Mouse (Mus musculus) CH12.LX (cell line): ENCODE measurements at regions not wholly inside any gene's neighbourhood (a gene's known extent, or its start where the extent isn't known, plus 50 kb on each side); places are given as distances from the start of the nearest gene placed in this dataset.

Experiments used
- DNase-seq: peaks from one replicate; pipeline ENCODE4 v3.0.0-alpha.2; 2013; ENCODE audit errors: extremely low read depth
- H3K27ac ChIP-seq: 2 replicates; pipeline ENCODE4 v1.5.1; 2012; ENCODE audit warnings: low read depth, mild to moderate bottlenecking, control low read depth, moderate library complexity; ENCODE audit not compliant: insufficient read depth
- H3K27me3 ChIP-seq: replicated peaks from 2 replicates; pipeline ENCODE3; 2012; ENCODE audit warnings: inconsistent platforms
- H3K36me3 ChIP-seq, 2 experiments: replicated peaks in 1 of 2; 2 replicates each; pipeline versions ENCODE3 to v1.6.1; 2012; ENCODE audit warnings: inconsistent platforms in 1 of 2, low read length in 1 of 2, mild to moderate bottlenecking in 1 of 2, mixed read lengths in 1 of 2, moderate library complexity in 1 of 2; ENCODE audit not compliant: control insufficient read depth in 1 of 2, insufficient read depth in 1 of 2
- H3K4me1 ChIP-seq, 2 experiments: 2 replicates each; pipeline ENCODE4 v1.6.1; 2012; ENCODE audit warnings: inconsistent platforms in 1 of 2, moderate library complexity in 1 of 2; ENCODE audit not compliant: insufficient read depth in 2 of 2, control insufficient read depth in 1 of 2
- H3K4me2 ChIP-seq: 2 replicates; pipeline ENCODE4 v1.6.1; 2012; ENCODE audit warnings: low read depth, mild to moderate bottlenecking, control low read depth; ENCODE audit not compliant: poor library complexity, insufficient read depth, severe bottlenecking
- H3K4me3 ChIP-seq, 3 experiments: fragments of 150-350 bp in 1 of 3; sonication (generic) in 1 of 3; replicated peaks in 1 of 3; 2 replicates each; pipeline versions ENCODE3 to v1.5.1; 2011 to 2012; ENCODE audit warnings: low read depth in 2 of 3, low read length in 2 of 3, mild to moderate bottlenecking in 2 of 3, moderate library complexity in 2 of 3, control low read depth in 1 of 3, improper control_type of control experiment in 1 of 3, inconsistent platforms in 1 of 3, mixed read lengths in 1 of 3; ENCODE audit not compliant: poor library complexity in 1 of 3
- H3K79me2 ChIP-seq: replicated peaks from 2 replicates; pipeline ENCODE4 v1.6.1; 2012; ENCODE audit warnings: mild to moderate bottlenecking, moderate library complexity; ENCODE audit not compliant: control insufficient read depth, poor library complexity, insufficient read depth, severe bottlenecking; ENCODE audit errors: extremely low read depth
- H3K9ac ChIP-seq: 2 replicates; pipeline ENCODE4 v1.6.1; 2012; ENCODE audit warnings: low read depth, mild to moderate bottlenecking, control low read depth, moderate library complexity; ENCODE audit not compliant: insufficient read depth
- H3K9me3 ChIP-seq: replicated peaks from 2 replicates; pipeline ENCODE3; 2012; ENCODE audit warnings: low read length, inconsistent platforms, mixed read lengths
- BHLHE40 ChIP-seq: IDR thresholded peaks from 2 replicates; pipeline ENCODE4 v1.6.1; 2011; ENCODE audit warnings: mild to moderate bottlenecking, low read depth, low read length, improper control_type of control experiment
- CHD1 ChIP-seq: IDR thresholded peaks from 2 replicates; pipeline ENCODE4 v1.6.1; 2012; ENCODE audit warnings: low read depth, low read length, improper control_type of control experiment, inconsistent platforms
- CHD2 ChIP-seq: IDR thresholded peaks from 2 replicates; pipeline ENCODE4 v1.6.1; 2011; ENCODE audit warnings: low read length, improper control_type of control experiment
- CTCF ChIP-seq, 2 experiments: IDR thresholded peaks in 1 of 2; conservative IDR thresholded peaks in 1 of 2; 2 replicates each; pipeline ENCODE4 v1.5.1; 2011 to 2012; ENCODE audit warnings: low read depth in 2 of 2, low read length in 2 of 2, improper control_type of control experiment in 1 of 2, inconsistent platforms in 1 of 2, mild to moderate bottlenecking in 1 of 2, moderate library complexity in 1 of 2
- EP300 ChIP-seq: IDR thresholded peaks from 2 replicates; pipeline ENCODE4 v1.6.1; 2011; ENCODE audit warnings: low read length, improper control_type of control experiment
- ETS1 ChIP-seq: conservative IDR thresholded peaks from 2 replicates; pipeline ENCODE4 v1.6.1; 2012; ENCODE audit warnings: low read depth, mild to moderate bottlenecking, inconsistent platforms, low read length, improper control_type of control experiment, moderate library complexity
- HCFC1 ChIP-seq: IDR thresholded peaks from 2 replicates; pipeline ENCODE4 v1.6.1; 2012; ENCODE audit warnings: low read depth, mild to moderate bottlenecking, inconsistent platforms, low read length, improper control_type of control experiment
- IRF4 ChIP-seq: IDR thresholded peaks from 2 replicates; pipeline ENCODE4 v1.6.1; 2014; ENCODE audit warnings: low read depth, mild to moderate bottlenecking, inconsistent platforms, low read length, improper control_type of control experiment
- JUND ChIP-seq: conservative IDR thresholded peaks from 2 replicates; pipeline ENCODE4 v1.6.1; 2011; ENCODE audit warnings: low read depth, low read length, improper control_type of control experiment
- KAT2A ChIP-seq: IDR thresholded peaks from 2 replicates; pipeline ENCODE4 v1.6.1; 2012; ENCODE audit warnings: low read length, improper control_type of control experiment, inconsistent platforms; ENCODE audit not compliant: insufficient replicate concordance
- MAZ ChIP-seq: IDR thresholded peaks from 2 replicates; pipeline ENCODE4 v1.6.1; 2012; ENCODE audit warnings: low read depth, mild to moderate bottlenecking, inconsistent platforms, low read length, improper control_type of control experiment, moderate library complexity
- MXI1 ChIP-seq: IDR thresholded peaks from 2 replicates; pipeline ENCODE4 v1.6.1; 2011; ENCODE audit warnings: mild to moderate bottlenecking, low read depth, low read length, improper control_type of control experiment
- MYC ChIP-seq: IDR thresholded peaks from 2 replicates; pipeline ENCODE4 v1.6.1; 2011; ENCODE audit warnings: low read depth, mild to moderate bottlenecking, improper control_type of control experiment, low read length
- NELFE ChIP-seq: IDR thresholded peaks from 2 replicates; pipeline ENCODE4 v1.6.1; 2011; ENCODE audit warnings: low read depth, low read length, improper control_type of control experiment
- PAX5 ChIP-seq: IDR thresholded peaks from 2 replicates; pipeline ENCODE4 v1.6.1; 2012; ENCODE audit warnings: low read length, inconsistent platforms, mixed read lengths
- POLR2A ChIP-seq: IDR thresholded peaks from 2 replicates; pipeline ENCODE4 v1.6.1; 2011; ENCODE audit warnings: low read depth, mild to moderate bottlenecking, improper control_type of control experiment, low read length
- SIN3A ChIP-seq: IDR thresholded peaks from 2 replicates; pipeline ENCODE4 v1.6.1; 2012; ENCODE audit warnings: low read length, improper control_type of control experiment, inconsistent platforms
- TBP ChIP-seq: conservative IDR thresholded peaks from 2 replicates; pipeline ENCODE4 v1.6.1; 2011; ENCODE audit warnings: low read depth, low read length, improper control_type of control experiment
- TCF12 ChIP-seq: IDR thresholded peaks from 2 replicates; pipeline ENCODE4 v1.6.1; 2014; ENCODE audit warnings: low read depth, mild to moderate bottlenecking, inconsistent platforms, low read length, improper control_type of control experiment
- UBTF ChIP-seq: IDR thresholded peaks from 2 replicates; pipeline ENCODE4 v1.6.1; 2012; ENCODE audit warnings: low read depth, mild to moderate bottlenecking, inconsistent platforms, low read length, improper control_type of control experiment, moderate library complexity
- USF2 ChIP-seq: conservative IDR thresholded peaks from 2 replicates; pipeline ENCODE4 v1.6.1; 2011; ENCODE audit warnings: low read depth, low read length, improper control_type of control experiment
- ZC3H11A ChIP-seq: IDR thresholded peaks from 2 replicates; pipeline ENCODE4 v1.6.1; 2012; ENCODE audit warnings: low read depth, mild to moderate bottlenecking, inconsistent platforms, low read length, improper control_type of control experiment
- ZKSCAN1 ChIP-seq: IDR thresholded peaks from 2 replicates; pipeline ENCODE4 v1.6.1; 2012; ENCODE audit warnings: low read depth, inconsistent platforms, low read length, improper control_type of control experiment, borderline replicate concordance
- ZNF384 ChIP-seq: IDR thresholded peaks from 2 replicates; pipeline ENCODE4 v1.6.1; 2012; ENCODE audit warnings: low read depth, low read length, improper control_type of control experiment, inconsistent platforms
- dilution Hi-C: fragments of 300-500 bp; cut with MboI; formaldehyde crosslinking; loops from 2 replicates; pipeline ENCODE4 v1.14.3; 2020; ENCODE audit warnings: low sequenced_read_pairs; ENCODE audit not compliant: extremely low pct_unique_long_range_greater_than_20kb, extremely low pct_ligation_motif_present
- in situ Hi-C: fragments of 300-500 bp; cut with MboI; formaldehyde crosslinking; loops from 3 replicates; pipeline ENCODE4 v1.14.3; 2019; ENCODE audit warnings: low sequenced_read_pairs, low pct_ligation_motif_present, low pct_unique_long_range_greater_than_20kb, mixed read lengths

- no peak overlapping the region for H3K4me2 ChIP-seq
- no peak overlapping the region for H3K27ac ChIP-seq
- H3K79me2 ChIP-seq: no peaks in the 10 kb centered on the region
- in situ Hi-C loops: no loop called here
- H3K4me3 ChIP-seq: no peak overlapping the region
- peaks cover 4 to 12% of the 10 kb centered on the region in 2 experiments; a peak in 3 of 4 replicates for H3K4me1 ChIP-seq
- no peak overlapping the region for H3K9ac ChIP-seq
- no peak for DNase-seq
- dilution Hi-C loops: no loop called here
- no peak for TF ChIP-seq TCF12
- TF ChIP-seq BHLHE40: no peak
- no peak for TF ChIP-seq MXI1
- TF ChIP-seq PAX5: no peak
- TF ChIP-seq CHD1: no peak
- TF ChIP-seq JUND: no peak
- TF ChIP-seq ZKSCAN1: no peak
- no peak for TF ChIP-seq HCFC1
- TF ChIP-seq IRF4: no peak
- TF ChIP-seq MAZ: no peak
- TF ChIP-seq POLR2A: no peak
- no peaks in the 10 kb centered on the region for H3K27me3 ChIP-seq
- H3K36me3 ChIP-seq: no peaks in the 10 kb centered on the region
- no peaks in the 10 kb centered on the region for H3K9me3 ChIP-seq
Observed at GRCm38 (mm10) chr14:87305481-87305880, 111.0 kb upstream of the Tdrd3 start.

- dilution Hi-C loops: no loop called here
Observed at GRCm38 (mm10) chr14:87306011-87306410, 110.4 kb upstream of the Tdrd3 start.

GRCm38 (mm10) chr14:87308016-87308415, 108.4 kb upstream of the Tdrd3 start:
- dilution Hi-C loops: no loop called here
- in situ Hi-C loops: no loop called here
- no peak overlapping the region for H3K4me3 ChIP-seq

More at GRCm38 (mm10) chr14:87306011-87306410, 110.4 kb upstream of the Tdrd3 start:
- H3K4me3 ChIP-seq: no peak overlapping the region
- no peaks in the 10 kb centered on the region for H3K27me3 ChIP-seq
- H3K27ac ChIP-seq: no peak overlapping the region
- H3K36me3 ChIP-seq: no peaks in the 10 kb centered on the region
- peaks cover 1 to 8% of the 10 kb centered on the region in 2 experiments; a peak in 3 of 4 replicates for H3K4me1 ChIP-seq
- no peak overlapping the region for H3K4me2 ChIP-seq
- no peaks in the 10 kb centered on the region for H3K79me2 ChIP-seq
- in situ Hi-C loops: no loop called here
- H3K9me3 ChIP-seq: no peaks in the 10 kb centered on the region
- no peak for DNase-seq
- TF ChIP-seq UBTF (no peak), ZKSCAN1 (no peak), CHD2 (no peak), JUND (no peak), NELFE (no peak), USF2 (no peak), KAT2A (no peak), BHLHE40 (no peak), MYC (no peak), EP300 (no peak), SIN3A (no peak), TCF12 (no peak)
- no peak overlapping the region for H3K9ac ChIP-seq

More at GRCm38 (mm10) chr14:87308016-87308415, 108.4 kb upstream of the Tdrd3 start:
- no peaks in the 10 kb centered on the region for H3K27me3 ChIP-seq
- peaks cover 0 to 8% of the 10 kb centered on the region in 2 experiments; a peak in 1 of 4 replicates for H3K4me1 ChIP-seq
- no peak for DNase-seq
- H3K9ac ChIP-seq: no peak overlapping the region
- TF ChIP-seq CTCF (conservative IDR thresholded peaks at IDR 0.05 in 1 of 2, IDR thresholded peaks at IDR 0.05 in 1 of 2; ENCODE audit: low read depth in 2 of 2, low read length in 2 of 2) (no peak), ZNF384 (no peak), TBP (no peak), UBTF (no peak), ZKSCAN1 (no peak), MYC (no peak), TCF12 (no peak), ZC3H11A (no peak), IRF4 (no peak), ETS1 (no peak), HCFC1 (no peak), KAT2A (no peak), MAZ (no peak), POLR2A (no peak)
- H3K79me2 ChIP-seq: no peaks in the 10 kb centered on the region
- no peaks in the 10 kb centered on the region for H3K36me3 ChIP-seq
- no peak overlapping the region for H3K27ac ChIP-seq
- no peak overlapping the region for H3K4me2 ChIP-seq
- H3K9me3 ChIP-seq: no peaks in the 10 kb centered on the region
